39 mouse cellular contexts compared by ENCODE assay signal in genomic region chr14:51085911-51086310, GRCm38 (mm10). TPM values are rescaled to one million over a fixed set of nuclear protein-coding genes. Genes with fewer than 3 reads are reported as not detected.
"Had no signal": no experiment of that assay in that cellular context is flagged by ENCODE, and none has a peak within 500 bp of the region (broad histone marks: within the 10 kb centered on the region; RNA-seq: fewer than 3 reads in every experiment).

No protein-coding gene starts in this region.

- ATAC-seq: hindbrain, embryonic 16.5 days; inflammation-experienced regulatory T-cells, adult 6 months; intestine, embryonic 15.5 days; intestine, postnatal 0 days had no signal

- H3K9me3 ChIP-seq: heart, embryonic 10.5 days; heart, embryonic 12.5 days; hindbrain, embryonic 10.5 days; hindbrain, embryonic 12.5 days; intestine, embryonic 15.5 days; limb, embryonic 13.5 days; limb, embryonic 15.5 days; liver, embryonic 13.5 days had no signal

- H3K4me3 ChIP-seq: gastrocnemius, adult 2 months; heart, embryonic 10.5 days; heart, embryonic 12.5 days; hindbrain, embryonic 10.5 days; hindbrain, embryonic 12.5 days; intestine, embryonic 15.5 days; layer of hippocampus, adult 2 months; left cerebral cortex, adult 2 months; limb, embryonic 13.5 days; limb, embryonic 15.5 days; liver, embryonic 13.5 days had no signal

- H3K4me1 ChIP-seq: heart, embryonic 10.5 days had no signal

- H3K27ac ChIP-seq: gastrocnemius, adult 2 months; heart, embryonic 10.5 days; hindbrain, embryonic 10.5 days; hindbrain, embryonic 12.5 days; hindbrain, embryonic 14.5 days; intestine, embryonic 15.5 days; layer of hippocampus, adult 2 months; left cerebral cortex, adult 2 months; limb, embryonic 13.5 days; limb, embryonic 15.5 days; liver, embryonic 13.5 days had no signal

- H3K4me2 ChIP-seq: heart, embryonic 12.5 days; hindbrain, embryonic 12.5 days; hindbrain, embryonic 14.5 days; intestine, embryonic 15.5 days; limb, embryonic 13.5 days; limb, embryonic 15.5 days had no signal

- H3K27me3 ChIP-seq: intestine, embryonic 15.5 days had no signal

- H3K36me3 ChIP-seq: heart, embryonic 10.5 days; heart, embryonic 12.5 days; hindbrain, embryonic 10.5 days; hindbrain, embryonic 12.5 days; intestine, embryonic 15.5 days; limb, embryonic 13.5 days; limb, embryonic 15.5 days; liver, embryonic 13.5 days had no signal

- H3K9ac ChIP-seq: heart, embryonic 12.5 days; hindbrain, embryonic 12.5 days; hindbrain, embryonic 14.5 days; intestine, embryonic 15.5 days; limb, embryonic 13.5 days; limb, embryonic 15.5 days; liver, embryonic 13.5 days had no signal

- DNase-seq: gastrocnemius, adult 2 months; gastrocnemius, postnatal 10 days; gastrocnemius, postnatal 25 days; heart, adult 18-20 months; heart, postnatal 10 days; heart, postnatal 4 days; kidney, adult 18-20 months; kidney, adult 8-10 months; kidney, postnatal 10 days; kidney, postnatal 25 days; kidney, postnatal 4 days; left cerebral cortex, postnatal 4 days; liver, embryonic 13.5 days had no signal

RNA-seq across cellular contexts. Expression of gene Olfr750, which starts 11.7 kb away (rescaled TPM):
- total RNA-seq: gastrocnemius, adult 2 months; gastrocnemius, postnatal 10 days; gastrocnemius, postnatal 25 days; gastrocnemius, postnatal 4 days; granulocyte monocyte progenitor cell, adult 5-6 weeks; heart, adult 18-20 months; heart, adult 8-10 months; heart, postnatal 10 days; heart, postnatal 25 days; heart, postnatal 4 days; layer of hippocampus, adult 2 months; layer of hippocampus, postnatal 10 days; layer of hippocampus, postnatal 25 days; left cerebral cortex, adult 2 months; left cerebral cortex, postnatal 14 days; left cerebral cortex, postnatal 4 days had no signal
- polyA plus RNA-seq: frontal cortex, adult 2 months; heart, embryonic 10.5 days; heart, embryonic 12.5 days; heart, embryonic 14.5 days; heart, embryonic 16.5 days; hindbrain, embryonic 12.5 days; hindbrain, embryonic 14.5 days; intestine, embryonic 15.5 days; intestine, postnatal 0 days; kidney, embryonic 14.5 days; kidney, embryonic 16.5 days; limb, embryonic 11.5 days; limb, embryonic 15.5 days; liver, embryonic 13.5 days had no signal

RNA-seq across cellular contexts. Expression of gene Eddm3b, which starts 28.3 kb away (rescaled TPM):
- total RNA-seq: gastrocnemius, adult 2 months; gastrocnemius, postnatal 10 days; gastrocnemius, postnatal 25 days; gastrocnemius, postnatal 4 days; granulocyte monocyte progenitor cell, adult 5-6 weeks; heart, adult 18-20 months; heart, adult 8-10 months; heart, postnatal 10 days; heart, postnatal 25 days; heart, postnatal 4 days; layer of hippocampus, adult 2 months; layer of hippocampus, postnatal 10 days; layer of hippocampus, postnatal 25 days; left cerebral cortex, adult 2 months; left cerebral cortex, postnatal 14 days; left cerebral cortex, postnatal 4 days had no signal
- polyA plus RNA-seq: frontal cortex, adult 2 months; heart, embryonic 12.5 days; heart, embryonic 14.5 days; heart, embryonic 16.5 days; hindbrain, embryonic 10.5 days; hindbrain, embryonic 12.5 days; hindbrain, embryonic 14.5 days; hindbrain, embryonic 16.5 days; inflammation-experienced regulatory T-cells, adult 6 months; intestine, embryonic 15.5 days; limb, embryonic 11.5 days; limb, embryonic 13.5 days; limb, embryonic 15.5 days; liver, embryonic 13.5 days had no signal

RNA-seq across cellular contexts. Expression of gene Rnase12, which starts 28.4 kb away (rescaled TPM):
- total RNA-seq: gastrocnemius, adult 2 months; gastrocnemius, postnatal 10 days; gastrocnemius, postnatal 25 days; gastrocnemius, postnatal 4 days; heart, adult 18-20 months; heart, adult 8-10 months; heart, postnatal 10 days; heart, postnatal 25 days; heart, postnatal 4 days; layer of hippocampus, adult 2 months; layer of hippocampus, postnatal 10 days; layer of hippocampus, postnatal 25 days; left cerebral cortex, adult 2 months; left cerebral cortex, postnatal 14 days; left cerebral cortex, postnatal 4 days had no signal
- polyA plus RNA-seq: heart, embryonic 16.5 days; hindbrain, embryonic 10.5 days; hindbrain, embryonic 12.5 days; hindbrain, embryonic 14.5 days; hindbrain, embryonic 16.5 days; inflammation-experienced regulatory T-cells, adult 6 months; limb, embryonic 11.5 days; limb, embryonic 13.5 days; limb, embryonic 15.5 days had no signal
